Mouse (Mus musculus): Measurements from ENCODE around the gene Fam173a.
A peak's percentile ranks its signal among the peaks of the same experiment; 100 is the strongest.

Gene Fam173a

DNA sequence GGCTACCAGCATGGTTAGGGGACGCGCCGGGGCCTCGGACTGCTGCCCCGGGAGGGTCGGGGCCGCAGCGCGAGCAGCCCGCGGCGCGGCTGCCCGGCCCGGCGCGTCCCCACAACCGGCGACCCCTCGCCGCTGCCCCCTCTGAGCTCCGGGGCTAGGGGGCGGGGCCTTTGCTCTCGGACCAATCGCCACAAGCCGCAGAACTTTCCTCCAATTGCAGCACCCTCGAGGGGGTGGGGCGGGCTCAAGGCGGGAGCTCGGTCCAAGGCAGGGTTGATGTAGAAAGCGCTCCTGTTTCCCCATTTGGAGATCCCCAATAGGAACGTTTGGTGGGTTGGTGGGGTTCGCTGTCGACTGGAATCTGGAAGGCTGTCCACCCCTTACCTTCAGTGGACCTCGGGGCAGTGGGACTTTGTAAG lies 4.3 kb upstream of the Fam173a start, which contains the start of gene Metrn:
Gene Metrn, minus strand, starts transcription at position 186 of the 419 bp plus-strand sequence.
- ATAC-seq (ENCODE audit: low TSS enrichment): 0 out of 2 replicates have a peak, but pooled peaks have one; percentile 29

DNA sequence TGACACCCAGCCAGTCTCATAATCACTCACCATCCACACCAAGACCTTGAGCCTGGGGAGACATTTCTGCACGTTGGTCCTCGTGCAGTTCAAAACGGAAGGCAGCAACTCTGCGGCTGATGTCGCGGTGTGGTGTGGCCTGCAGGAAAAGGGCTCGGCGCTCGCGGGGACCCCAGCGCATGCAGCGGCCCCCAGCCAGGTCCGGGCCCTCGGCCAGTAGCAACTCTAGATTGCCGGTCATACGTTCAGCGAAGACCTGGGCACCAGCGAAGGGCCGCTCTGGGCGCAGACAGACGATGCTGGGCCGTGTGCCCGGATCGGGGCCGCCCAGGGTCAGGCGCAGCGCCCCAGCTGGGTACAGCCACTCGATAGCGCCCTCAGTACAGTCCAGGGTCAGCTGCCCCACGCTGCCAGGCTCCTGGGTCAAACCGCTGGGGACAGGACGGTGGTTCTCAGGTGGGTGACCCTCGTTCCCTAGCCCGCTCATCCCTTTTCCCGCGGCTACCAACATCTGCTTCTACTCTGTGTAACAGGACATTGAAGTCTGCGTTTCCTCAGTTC lies 3.6 kb upstream of the Fam173a start:
- ATAC-seq (ENCODE audit: low TSS enrichment): no peak

DNA sequence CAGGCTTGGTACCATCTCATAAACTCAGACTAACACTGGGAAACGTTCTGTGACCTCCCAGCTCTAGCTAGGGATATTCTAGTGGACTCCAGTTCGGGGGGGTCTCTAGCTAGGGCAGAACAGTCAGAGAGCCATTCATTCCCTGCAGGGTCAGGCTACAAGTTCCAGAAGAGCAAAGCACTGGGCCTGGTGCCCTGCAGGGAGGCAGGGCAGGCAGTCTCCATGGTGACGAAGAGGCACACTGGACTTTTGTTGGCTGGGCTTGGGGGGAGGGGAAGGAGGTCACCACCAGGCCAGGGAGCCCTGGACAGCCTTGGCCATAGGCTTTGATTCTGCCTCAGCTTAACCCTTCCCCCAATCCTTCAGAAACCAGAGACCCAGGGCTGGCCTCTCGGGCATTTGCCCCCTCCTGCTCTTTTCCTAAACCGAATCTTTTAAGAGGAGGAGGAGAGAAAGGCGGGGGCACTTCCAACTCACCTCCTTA lies 3.0 kb upstream of the Fam173a start, which contains the start of gene AC134908.4:
Gene AC134908.4, minus strand, starts transcription at position 51 of the 484 bp plus-strand sequence.
- peak; percentile 51 for ATAC-seq (ENCODE audit: low TSS enrichment)

DNA sequence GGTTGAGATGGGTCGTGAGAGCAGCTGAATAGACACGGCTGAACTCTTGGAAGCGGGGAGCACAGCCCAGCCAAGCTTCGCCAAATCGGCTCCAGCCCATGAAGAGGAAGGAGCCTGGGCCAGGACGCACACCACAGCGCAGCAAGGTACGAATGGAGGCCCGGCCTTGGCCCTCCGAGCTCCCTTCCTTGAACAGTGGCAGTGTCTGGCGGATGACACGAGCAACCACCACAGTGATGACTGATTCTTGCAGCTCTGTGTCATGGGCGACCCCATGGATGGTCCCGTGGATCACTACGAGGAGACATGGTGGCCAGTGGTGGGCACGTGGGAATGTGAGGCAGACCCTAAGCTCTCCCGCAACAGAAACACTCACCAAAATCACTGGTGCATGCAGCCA lies 2.3 kb upstream of the Fam173a start:
- no peak for ATAC-seq (ENCODE audit: low TSS enrichment)

DNA sequence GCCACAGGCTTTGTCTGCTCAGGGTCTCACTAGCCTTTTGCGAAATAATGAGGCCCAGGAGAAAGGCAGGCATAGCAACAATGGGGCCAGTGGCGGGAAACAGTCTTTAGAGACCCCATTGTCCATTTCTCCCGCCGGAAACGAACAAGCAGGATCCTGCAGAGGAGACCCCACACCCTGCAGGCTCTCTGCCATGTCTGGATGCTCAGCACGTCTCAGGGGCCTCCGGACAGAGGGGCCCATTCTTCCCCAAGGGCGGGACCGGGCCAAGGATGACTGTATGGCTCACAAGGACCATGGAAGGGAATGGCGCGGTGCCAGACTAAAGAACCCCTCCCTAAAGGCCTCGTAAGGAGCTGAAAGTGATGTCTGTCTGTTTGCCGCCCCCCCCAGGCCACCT lies 1.5 kb upstream of the Fam173a start:
- no peak for ATAC-seq (ENCODE audit: low TSS enrichment)

DNA sequence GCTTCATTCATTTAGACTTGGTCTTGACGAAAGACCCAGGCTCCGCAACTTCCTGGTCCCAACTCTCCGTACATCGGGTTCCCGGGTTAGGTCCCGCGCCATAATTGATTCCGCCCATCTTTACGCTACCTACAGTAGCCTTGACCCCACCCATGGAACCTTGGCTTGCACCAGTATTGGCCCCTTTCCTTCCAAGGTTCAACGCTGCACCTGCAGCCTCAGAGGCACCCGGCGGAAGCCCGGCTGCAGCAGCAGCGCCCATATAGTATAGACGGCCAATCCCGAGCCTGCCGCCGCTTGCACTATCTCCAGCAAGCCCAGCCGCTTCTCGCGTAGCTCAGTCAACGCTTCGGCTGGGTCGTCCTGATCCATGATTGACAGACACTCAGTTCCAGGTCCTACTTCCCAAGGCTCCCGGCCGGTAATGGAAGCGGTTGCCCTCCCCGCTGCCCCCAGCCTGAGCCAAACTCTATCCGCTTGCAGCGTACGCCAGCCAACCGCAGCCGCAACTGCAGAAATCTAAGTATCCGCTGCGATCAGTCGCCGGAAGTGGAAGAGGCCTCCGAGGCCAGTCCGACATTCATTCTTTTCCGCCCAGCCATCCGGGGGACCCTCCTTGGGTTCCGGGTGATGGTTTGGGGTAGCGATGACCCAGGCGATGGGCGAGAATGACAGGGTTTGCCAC lies 716 bp downstream of the Fam173a start:
- peak; percentile 62 for ATAC-seq (ENCODE audit: low TSS enrichment)

DNA sequence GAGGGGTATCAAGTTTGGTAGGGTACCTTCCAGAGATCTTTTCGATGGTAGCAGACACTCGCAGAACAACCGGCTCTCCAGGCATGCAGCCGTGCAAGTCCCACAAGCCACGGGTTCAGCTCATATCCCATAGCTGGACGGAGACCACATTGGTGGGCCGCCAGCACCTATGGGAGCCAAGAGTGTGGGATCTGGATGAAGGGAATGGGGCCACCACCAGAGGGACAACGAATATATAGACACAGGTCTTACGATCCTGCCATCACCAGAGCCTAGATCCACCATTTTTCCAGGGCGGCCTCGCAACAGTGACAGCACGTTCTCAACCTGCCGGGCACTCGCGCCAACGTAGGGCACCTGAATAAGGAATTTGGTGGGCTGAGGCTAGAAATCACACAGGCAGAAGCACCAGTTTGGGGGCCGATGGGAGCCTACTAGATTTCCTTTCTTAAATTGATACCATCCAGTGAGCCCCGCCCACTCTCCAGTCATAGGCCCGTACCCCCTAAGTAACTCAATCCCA lies 1.3 kb downstream of the Fam173a start:
- no peak for ATAC-seq (ENCODE audit: low TSS enrichment)

DNA sequence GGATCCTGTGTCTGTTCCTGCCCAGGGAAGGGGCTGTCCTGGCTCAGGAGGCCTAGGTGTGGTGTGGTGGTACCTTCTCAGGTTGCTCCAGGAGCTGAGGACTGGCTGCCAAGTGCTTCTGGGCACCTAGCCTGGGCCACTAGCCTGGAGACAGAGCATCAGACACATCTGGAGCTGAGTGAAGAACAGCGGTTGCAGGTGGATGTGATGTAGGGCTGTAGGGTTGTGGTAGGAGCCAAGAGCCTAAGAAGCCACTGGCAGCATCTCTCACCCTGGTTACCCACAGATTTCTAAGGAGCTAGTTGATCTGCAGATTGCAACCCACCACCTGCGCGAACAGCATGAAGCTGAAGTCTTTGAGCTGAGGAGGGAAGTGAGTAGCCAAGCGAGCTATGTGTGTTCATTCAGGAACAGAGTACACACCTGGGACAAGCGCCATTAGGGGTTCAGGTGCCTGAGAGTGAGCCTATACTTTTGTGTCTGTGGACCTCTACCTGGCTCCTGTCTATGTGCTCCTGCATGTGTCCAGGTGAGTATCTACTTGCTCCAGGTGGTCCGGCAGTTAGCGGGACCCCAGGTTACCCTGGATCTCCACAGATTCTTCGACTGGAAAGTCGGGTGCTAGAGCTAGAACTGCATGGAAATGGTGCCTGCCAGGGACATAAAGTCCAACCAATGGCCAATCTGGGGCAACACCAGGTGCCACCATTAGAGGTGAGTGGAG lies 5.8 kb downstream of the Fam173a start:
- no peak for ATAC-seq (ENCODE audit: low TSS enrichment)

DNA sequence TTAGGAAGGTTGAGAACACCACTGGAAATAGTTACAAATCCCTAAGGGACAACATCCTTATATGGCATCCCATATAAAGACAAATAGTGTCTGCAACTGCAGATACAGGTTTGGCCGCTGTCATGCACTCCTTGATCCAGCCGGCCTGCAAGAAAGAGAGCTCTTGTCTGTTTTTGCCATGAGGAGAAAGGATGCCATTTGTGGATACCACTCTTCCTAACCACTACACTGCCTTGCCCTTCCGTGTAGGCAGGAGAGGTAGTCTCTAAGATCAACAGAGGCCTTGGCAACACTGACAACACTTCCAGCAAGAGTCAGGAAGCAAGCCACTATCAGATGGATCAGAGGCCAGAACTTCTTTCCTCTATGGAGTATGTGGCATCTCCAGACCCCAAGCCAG lies 6.4 kb downstream of the Fam173a start, which contains the start of gene Ccdc78:
Gene Ccdc78, plus strand, starts transcription at position 301 of the 400 bp plus-strand sequence.
- ATAC-seq (ENCODE audit: low TSS enrichment): no peak

DNA sequence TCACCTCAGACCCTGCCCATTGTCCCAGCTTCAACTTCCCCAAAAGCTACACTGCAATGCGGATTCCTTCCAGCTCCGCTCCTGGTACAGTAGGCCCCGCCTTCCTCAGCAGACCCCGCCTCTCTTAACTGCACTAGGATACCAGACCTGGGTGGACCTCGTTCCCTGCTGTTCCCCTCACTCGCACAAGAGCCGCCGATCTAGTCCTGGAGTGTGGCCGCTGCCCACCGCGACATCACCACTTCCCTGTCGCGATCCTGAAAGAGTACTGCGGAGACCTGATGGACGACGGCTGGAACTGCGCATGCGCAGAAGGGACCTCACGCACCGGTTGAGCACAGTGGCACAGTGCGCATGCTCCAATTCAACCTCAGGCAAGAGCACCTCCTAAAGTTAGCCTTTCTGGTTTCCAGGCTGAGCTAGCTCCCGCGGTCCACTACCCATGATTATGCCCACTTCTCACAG lies 7.4 kb downstream of the Fam173a start, which contains the start of gene Haghl:
Gene Haghl, minus strand, starts transcription at position 393 of the 465 bp plus-strand sequence.
- peak; percentile 80 for ATAC-seq (ENCODE audit: low TSS enrichment)

DNA sequence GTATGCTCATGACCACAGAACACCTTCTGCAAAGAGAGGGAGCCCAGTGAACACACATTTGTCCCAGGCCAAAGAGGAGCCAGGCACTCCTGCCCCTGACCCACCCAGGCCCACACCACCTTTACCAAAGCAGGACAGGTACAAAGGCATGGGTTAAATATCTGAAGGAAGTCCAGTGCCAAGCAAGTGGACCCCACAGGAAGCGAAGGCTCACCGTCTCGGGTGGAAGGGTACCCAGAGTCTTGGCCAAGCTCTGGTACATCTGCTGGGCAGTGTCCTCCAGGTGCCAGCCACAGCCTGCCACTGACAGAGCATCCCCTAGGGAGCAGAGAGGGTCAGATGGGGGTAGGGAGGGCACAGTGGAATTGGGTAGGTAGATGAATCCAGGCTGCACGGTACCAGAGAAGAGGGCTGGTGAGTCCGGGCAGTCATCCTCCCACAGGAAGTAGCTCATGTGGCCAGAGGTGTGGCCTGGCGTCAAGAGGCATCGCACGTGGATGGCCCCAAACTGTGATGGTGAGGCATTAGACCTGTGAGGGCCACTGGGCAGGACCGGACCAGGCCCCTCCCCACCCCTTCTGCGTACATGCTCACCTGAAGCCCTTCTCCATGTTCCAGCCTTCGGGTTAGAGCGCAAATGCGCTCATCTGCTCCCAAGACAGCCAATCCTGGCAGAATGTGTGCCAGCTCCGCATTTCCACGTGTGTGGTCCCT lies 8.7 kb downstream of the Fam173a start:
- no peak for ATAC-seq (ENCODE audit: low TSS enrichment)

DNA sequence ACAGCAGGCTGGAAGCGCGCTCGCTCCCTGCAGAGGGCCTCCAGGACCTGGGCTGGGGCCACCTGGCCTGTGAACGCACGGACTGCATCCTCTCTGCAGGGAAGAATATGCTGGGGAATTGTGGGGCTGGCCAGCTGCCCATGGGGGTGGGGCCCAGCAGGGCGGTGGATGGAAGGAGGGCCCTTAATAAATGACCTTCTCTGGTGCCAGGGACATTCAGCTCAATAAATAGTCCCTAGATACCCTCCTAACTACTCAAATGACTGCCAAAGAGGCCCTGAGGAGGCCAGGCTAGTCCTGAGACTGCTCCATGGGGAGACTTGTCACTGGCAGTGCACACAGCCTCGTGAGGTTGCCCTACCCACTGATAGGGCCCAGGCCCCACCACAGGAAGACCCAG lies 9.6 kb downstream of the Fam173a start:
- ATAC-seq (ENCODE audit: low TSS enrichment): no peak

DNA sequence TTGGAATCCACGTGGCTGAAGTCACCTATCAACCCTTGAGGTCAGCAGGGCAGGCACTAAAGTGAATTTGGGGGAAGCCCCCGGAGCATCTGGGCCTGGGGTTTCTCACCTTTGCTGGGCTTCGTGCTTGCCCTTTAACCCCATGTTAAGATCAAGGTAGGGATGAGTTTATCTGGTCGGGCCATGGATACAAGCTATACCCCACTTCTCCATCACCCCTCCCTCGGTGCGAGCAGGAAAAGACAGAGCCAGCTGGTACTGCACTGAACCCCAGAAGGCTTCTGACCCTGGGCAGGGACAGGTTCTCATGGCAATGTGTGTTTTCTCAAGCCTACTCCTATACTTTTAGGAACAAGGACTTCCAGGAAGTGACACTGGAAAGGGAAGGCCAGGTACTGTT lies 11.4 kb downstream of the Fam173a start:
- ATAC-seq (ENCODE audit: low TSS enrichment): no peak

DNA sequence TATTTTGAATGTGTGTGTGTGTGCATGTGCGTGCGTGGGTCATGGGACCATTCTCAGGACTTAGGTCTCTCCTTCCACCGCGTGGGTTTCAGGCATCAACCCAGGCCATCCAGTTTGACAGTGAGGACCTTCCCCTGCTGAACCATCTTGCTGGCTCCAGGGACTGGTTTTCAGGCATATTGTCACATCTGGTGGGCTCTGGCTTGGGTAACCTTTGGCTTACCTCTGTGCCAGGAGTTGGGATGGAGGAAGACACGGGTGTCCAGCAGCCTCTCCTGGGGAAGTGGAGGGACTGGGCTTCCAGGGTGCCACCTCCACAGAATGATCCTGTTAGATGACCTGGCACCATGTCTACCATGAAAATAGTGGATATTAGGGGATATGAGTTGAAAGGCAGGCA lies 14.8 kb downstream of the Fam173a start:
- no peak for ATAC-seq (ENCODE audit: low TSS enrichment)

DNA sequence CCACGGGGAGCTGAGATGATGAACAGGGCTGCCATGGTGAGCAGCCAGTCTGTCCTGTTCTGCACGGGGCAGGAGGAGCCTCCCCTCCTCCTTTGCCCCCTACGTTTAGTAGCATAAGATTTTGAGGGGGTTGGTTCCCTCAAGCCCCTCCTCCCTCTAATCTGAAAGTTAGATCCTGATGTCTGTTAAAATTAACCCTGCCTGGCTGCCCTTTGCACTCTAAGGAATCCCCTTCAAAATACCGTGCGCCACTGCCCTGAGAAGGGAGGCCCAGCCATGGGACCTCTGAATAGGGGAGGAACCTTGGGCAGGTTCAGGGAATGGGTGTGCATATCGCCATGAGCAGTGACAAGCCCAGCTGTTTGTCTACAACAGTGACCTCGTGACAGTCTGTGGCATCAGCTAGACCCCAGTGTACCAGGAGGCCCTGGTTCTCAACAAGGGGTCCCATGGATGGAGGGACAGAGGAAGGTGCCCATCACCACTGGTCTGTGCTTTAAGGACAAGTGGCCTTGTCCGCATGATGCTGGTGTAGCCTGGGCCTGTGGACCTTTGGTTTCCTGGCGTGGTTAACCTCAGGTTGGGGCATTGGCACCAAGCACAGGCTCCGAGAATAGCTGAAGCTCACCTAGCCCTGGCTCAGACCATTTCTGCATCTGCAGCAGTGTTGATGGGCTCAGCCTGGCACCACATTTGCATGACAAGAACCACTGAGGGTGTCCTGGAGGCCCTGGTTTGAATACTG lies 17.2 kb downstream of the Fam173a start:
- ATAC-seq (ENCODE audit: low TSS enrichment): no peak

DNA sequence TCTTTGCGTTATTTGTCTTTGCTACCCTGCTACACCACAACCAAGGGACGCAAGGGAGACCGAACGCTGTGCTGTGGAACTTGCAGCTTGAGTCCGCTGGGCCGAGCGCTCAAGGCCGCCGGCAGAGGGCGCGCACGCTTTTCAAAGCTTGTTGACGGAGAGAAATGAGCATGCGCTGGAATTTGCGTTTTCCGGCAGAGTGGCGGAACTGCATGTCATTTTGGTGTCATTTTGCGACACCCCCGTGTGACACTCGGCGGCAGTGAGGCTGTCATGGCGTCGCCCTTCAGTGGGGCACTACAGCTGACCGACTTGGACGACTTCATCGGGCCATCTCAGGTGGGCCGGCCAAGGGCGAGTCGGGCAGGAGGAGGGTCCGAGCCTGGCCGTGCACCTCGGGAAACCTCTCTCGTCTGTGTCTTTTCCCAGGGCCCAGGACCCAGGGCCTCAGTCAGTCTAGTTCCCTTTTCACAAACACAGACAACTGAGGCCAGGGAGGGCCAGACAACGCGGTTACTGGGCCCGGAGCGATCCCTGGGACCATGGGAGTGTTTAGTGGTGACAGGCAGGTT lies 19.1 kb downstream of the Fam173a start, which contains the start of gene Narfl:
Gene Narfl, plus strand, starts transcription at position 228 of the 572 bp plus-strand sequence.
- ATAC-seq (ENCODE audit: low TSS enrichment): peak; percentile 95

DNA sequence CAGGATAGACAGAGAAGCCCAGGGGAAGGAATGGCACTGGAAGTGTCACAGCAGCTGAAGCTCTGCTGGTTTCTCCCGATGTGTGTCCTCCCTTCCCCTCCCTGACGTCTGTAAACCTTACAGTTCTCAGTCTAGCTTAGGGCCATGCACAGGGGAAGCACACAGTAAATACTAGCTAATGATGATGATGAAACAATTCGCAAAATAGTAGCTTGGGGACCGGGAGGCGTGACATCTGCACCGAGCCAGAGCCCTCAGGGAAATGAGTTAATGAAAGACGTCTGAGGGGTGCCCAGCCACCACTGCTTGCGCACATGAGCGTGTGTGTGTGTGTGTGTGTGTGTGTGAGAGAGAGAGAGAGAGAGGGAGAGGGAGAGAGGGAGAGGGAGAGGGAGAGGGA lies 23.4 kb downstream of the Fam173a start:
- no peak for ATAC-seq (ENCODE audit: low TSS enrichment)

DNA sequence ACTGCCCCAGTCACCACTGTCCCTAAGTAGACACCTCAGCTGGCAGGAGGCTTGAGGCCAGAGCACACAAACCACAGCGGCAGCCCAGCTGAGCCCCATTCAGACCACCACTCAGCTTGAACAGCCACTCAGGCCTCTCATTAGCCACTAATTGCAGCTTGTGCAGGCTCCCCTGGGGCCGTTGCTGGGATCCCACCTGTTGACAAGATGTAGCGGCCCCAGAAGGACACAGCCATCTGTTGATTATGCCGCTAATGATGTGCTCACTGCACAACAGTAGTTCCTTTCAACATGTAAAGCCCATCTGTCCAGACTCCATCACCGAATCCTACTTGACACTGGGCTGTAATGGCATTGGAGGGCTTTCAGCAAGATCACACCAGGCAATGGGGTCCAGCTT lies 26.8 kb downstream of the Fam173a start:
- no peak for ATAC-seq (ENCODE audit: low TSS enrichment)

DNA sequence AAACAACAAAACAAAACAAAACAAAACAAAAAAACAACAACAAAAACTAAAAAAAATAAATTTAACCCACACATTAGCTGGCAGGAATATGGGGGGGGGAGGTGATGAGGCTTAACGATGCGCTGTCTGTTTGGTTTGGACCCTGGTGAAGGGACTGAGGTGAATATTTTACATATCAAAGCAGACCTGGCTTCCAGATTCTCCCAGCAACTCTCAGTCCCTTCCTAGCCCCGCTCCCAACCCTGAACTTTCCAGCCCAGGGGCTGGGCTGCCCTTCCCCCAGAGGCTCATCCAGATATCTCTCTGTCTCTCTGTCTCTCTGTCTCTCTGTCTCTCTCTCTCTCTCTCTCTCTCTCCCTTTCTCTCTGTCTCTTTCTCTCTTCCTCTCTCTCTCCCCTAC lies 30.1 kb downstream of the Fam173a start:
- no peak for ATAC-seq (ENCODE audit: low TSS enrichment)

DNA sequence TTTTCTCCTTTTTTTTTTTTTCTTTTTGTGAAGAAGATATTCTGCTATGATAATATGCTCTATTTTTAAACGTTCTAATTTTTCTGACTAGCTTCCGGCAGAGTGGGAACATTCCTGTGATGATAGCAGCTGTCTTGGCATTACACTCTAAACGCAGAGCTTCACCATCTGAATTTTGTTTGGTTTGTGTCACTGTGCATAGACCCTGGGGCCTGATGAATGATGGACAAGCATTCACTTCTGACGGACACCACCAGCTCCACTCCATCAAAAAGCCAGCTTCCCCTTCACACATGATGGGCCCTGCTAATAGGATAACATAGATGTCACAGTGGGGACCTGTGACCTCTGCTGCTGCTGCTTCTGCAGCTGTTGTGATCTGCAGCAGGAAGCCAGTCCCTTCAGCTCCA lies 31.1 kb downstream of the Fam173a start:
- ATAC-seq (ENCODE audit: low TSS enrichment): peak; percentile 88
